Mouse (Mus musculus) midbrain, embryonic 16.5 days (tissue): Measurements from ENCODE around the gene Fat3. TPM values are rescaled to one million over a fixed set of nuclear protein-coding genes. Genes with fewer than 3 reads are reported as not detected.
A peak's percentile ranks its signal among the peaks of the same experiment; 100 is the strongest.

Experiments used
- ATAC-seq: fragments of 200-750 bp; cut with Nextera tagmentation; 2 replicates; pipeline ENCODE4 v1.8.0; 2017; ENCODE audit warnings: moderate TSS enrichment
- H3K27ac ChIP-seq: fragments of 300-500 bp; sonication (generic); 2 replicates; pipeline ENCODE4 v1.5.1; 2014; ENCODE audit warnings: mild to moderate bottlenecking, low read length, mixed read lengths
- H3K27me3 ChIP-seq: fragments of 300-500 bp; sonication (generic); 2 replicates; pipeline ENCODE4 v1.6.1; 2014; ENCODE audit warnings: low read depth, low read length, mixed read lengths; ENCODE audit not compliant: control insufficient read depth, insufficient read depth
- H3K36me3 ChIP-seq: fragments of 300-500 bp; sonication (generic); 2 replicates; pipeline ENCODE4 v1.6.1; 2014; ENCODE audit warnings: mild to moderate bottlenecking, low read length, moderate library complexity, mixed read lengths; ENCODE audit not compliant: control insufficient read depth, insufficient read depth
- H3K4me1 ChIP-seq: fragments of 300-500 bp; sonication (generic); 2 replicates; pipeline ENCODE4 v1.6.1; 2014; ENCODE audit warnings: mild to moderate bottlenecking, low read length, mixed read lengths; ENCODE audit not compliant: control insufficient read depth, insufficient read depth
- H3K4me2 ChIP-seq: fragments of 300-500 bp; sonication (generic); 2 replicates; pipeline ENCODE4 v1.6.1; 2014; ENCODE audit warnings: mild to moderate bottlenecking, low read length, mixed read lengths
- H3K4me3 ChIP-seq: fragments of 300-500 bp; sonication (generic); 2 replicates; pipeline ENCODE4 v1.5.1; 2014; ENCODE audit warnings: low read depth, mild to moderate bottlenecking, low read length, moderate library complexity, mixed read lengths
- H3K9ac ChIP-seq: fragments of 300-500 bp; sonication (generic); 2 replicates; pipeline ENCODE4 v1.6.1; 2014; ENCODE audit warnings: low read depth, low read length, mixed read lengths
- H3K9me3 ChIP-seq: fragments of 300-500 bp; sonication (generic); replicated peaks from 2 replicates; pipeline ENCODE4 v1.6.1; 2014; ENCODE audit warnings: mild to moderate bottlenecking, low read length, mixed read lengths; ENCODE audit not compliant: control insufficient read depth, poor library complexity, severe bottlenecking
- WGBS: fragments of 180-500 bp; shearing (Covaris S2); extraction: QIAGEN DNeasy Blood & Tissue Kit; methylation state at CpG from one replicate; pipeline ENCODE4 v1.1.7; 2014; 5-methylcytosine and 5-hydroxymethylcytosine counted together
- polyA plus RNA-seq: library from polyadenylated mRNA; unstranded; fragments of >200 nt; fragmentation: Nextera tagmentation; extraction: Ambion mirVana; gene quantifications from 2 replicates; pipeline ENCODE4 v1.2.1, GENCODE M21; 2015

The Fat3 gene
- polyA plus RNA-seq, 1 experiment from 2014 or later: 13.4 TPM

DNA sequence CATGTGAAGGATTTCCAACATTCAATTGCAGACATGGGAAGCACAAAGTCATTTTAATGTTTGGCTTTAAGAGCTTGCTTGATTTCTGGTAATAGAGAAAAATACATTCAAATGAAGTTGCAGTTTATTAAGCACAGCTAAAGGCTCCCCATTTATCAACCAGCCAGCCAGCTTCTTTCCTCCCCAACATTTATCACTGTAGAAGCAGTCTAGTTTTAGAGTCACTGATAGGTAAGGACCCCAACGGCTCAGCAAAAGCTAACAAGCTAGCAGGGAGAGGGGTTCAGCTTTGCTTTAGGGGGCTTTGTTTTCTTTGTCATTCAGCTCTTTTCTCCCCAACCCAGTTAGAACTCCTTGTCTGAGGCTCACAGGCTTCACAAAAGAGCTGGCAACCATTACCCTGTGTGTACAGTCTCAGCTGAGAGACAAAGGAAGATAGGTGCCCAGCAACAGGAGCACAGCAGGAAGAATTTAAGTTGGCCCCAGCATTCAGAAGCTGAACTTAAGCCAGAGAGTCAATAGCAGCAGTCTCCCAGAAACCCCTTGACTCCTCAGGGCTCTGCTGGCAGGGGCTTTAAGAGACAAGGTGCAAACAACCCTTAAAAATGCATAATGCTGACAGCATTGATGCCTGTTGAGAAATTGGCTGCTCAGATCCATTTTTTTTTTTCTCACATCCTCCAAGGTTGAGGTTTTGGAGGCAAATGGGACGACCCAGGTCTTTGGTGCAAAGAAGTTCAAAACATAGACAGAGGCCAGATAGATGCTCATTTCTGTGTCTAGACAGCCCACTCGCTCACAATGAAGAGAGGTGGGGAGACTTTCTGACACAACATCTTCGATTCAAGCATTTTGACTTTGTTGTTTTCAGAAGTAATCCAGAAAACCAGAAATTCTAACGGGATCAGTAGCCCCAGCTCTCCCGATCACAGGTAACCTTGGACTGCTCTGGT, 102.1 kb downstream of the Fat3 start:
- Histone ChIP-seq H3K4me2 (no peak overlapping the region), H3K9ac (no peak overlapping the region), H3K27ac (peak overlapping the region; percentile 58), H3K27me3 (no peaks in the 10 kb centered on the region), H3K4me3 (no peak overlapping the region), H3K4me1 (peaks cover 9% of the 10 kb centered on the region), H3K9me3 (no peaks in the 10 kb centered on the region), H3K36me3 (no peaks in the 10 kb centered on the region)
- 20% methylated on average over 6 of the region's 6 CpGs for WGBS
- peak; percentile 87 for ATAC-seq

- Histone ChIP-seq H3K9ac (no peak overlapping the region), H3K4me3 (no peak overlapping the region), H3K36me3 (no peaks in the 10 kb centered on the region), H3K9me3 (no peaks in the 10 kb centered on the region), H3K4me1 (no peaks in the 10 kb centered on the region), H3K27ac (no peak overlapping the region), H3K4me2 (no peak overlapping the region), H3K27me3 (no peaks in the 10 kb centered on the region)
- WGBS: 80% methylated on average over 4 of the region's 4 CpGs
- ATAC-seq: no peak
Measured at GRCm38 (mm10) chr9:16389141-16389540, 111.9 kb downstream of the Fat3 start.

GRCm38 (mm10) chr9:16387527-16387926, 113.6 kb downstream of the Fat3 start:
- Histone ChIP-seq H3K4me2 (no peak overlapping the region), H3K9ac (no peak overlapping the region), H3K27ac (no peak overlapping the region), H3K27me3 (no peaks in the 10 kb centered on the region), H3K4me1 (no peaks in the 10 kb centered on the region), H3K4me3 (no peak overlapping the region), H3K36me3 (no peaks in the 10 kb centered on the region), H3K9me3 (no peaks in the 10 kb centered on the region)
- no peak for ATAC-seq

- no peaks in the 10 kb centered on the region; the same call in 1 of the 2 replicates for H3K4me1 ChIP-seq
- H3K36me3 ChIP-seq: no peaks in the 10 kb centered on the region
- no peak overlapping the region for H3K4me3 ChIP-seq
- H3K4me2 ChIP-seq: no peak overlapping the region
- ATAC-seq: no peak
- no peaks in the 10 kb centered on the region for H3K27me3 ChIP-seq
- H3K27ac ChIP-seq: no peak overlapping the region
- H3K9ac ChIP-seq: no peak overlapping the region
- no peaks in the 10 kb centered on the region for H3K9me3 ChIP-seq
- WGBS: 81% methylated on average over 3 of the region's 3 CpGs
Measured at GRCm38 (mm10) chr9:16363713-16364112, 137.4 kb downstream of the Fat3 start.

GRCm38 (mm10) chr9:16361811-16362210, 139.3 kb downstream of the Fat3 start:
- H3K4me1 ChIP-seq: no peaks in the 10 kb centered on the region; the same call in 1 of the 2 replicates
- no peak overlapping the region for H3K27ac ChIP-seq
- H3K9ac ChIP-seq: no peak overlapping the region
- H3K36me3 ChIP-seq: no peaks in the 10 kb centered on the region
- no peaks in the 10 kb centered on the region for H3K27me3 ChIP-seq
- H3K9me3 ChIP-seq: no peaks in the 10 kb centered on the region
- WGBS: 13% methylated on average over 5 of the region's 5 CpGs
- H3K4me2 ChIP-seq: no peak overlapping the region
- ATAC-seq: no peak
- H3K4me3 ChIP-seq: no peak overlapping the region

DNA sequence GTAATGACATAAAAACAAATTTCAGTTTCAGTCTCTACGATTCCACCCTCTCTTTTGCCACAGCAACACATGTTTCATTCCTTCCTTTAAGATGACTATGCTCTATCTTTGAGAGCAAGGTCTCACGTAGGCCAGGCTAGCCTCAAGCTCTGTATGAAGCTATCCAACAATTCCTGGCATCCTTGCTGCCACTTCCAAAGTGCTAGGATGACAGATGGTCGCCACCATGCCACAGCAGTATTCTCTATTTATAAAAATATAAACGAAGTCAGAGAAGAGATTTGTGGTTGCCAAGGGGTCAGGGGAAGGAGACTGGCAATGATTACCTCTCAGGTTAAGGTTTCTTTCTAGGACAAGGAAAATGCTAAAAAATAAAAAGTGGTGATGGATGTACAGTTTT, 144.4 kb downstream of the Fat3 start:
- H3K36me3 ChIP-seq: no peaks in the 10 kb centered on the region
- H3K4me2 ChIP-seq: no peak overlapping the region
- no peak overlapping the region for H3K4me3 ChIP-seq
- 84% methylated on average over 4 of the region's 4 CpGs for WGBS
- H3K27ac ChIP-seq: no peak overlapping the region
- H3K9ac ChIP-seq: no peak overlapping the region
- peaks cover 17% of the 10 kb centered on the region for H3K4me1 ChIP-seq
- no peak for ATAC-seq
- no peaks in the 10 kb centered on the region for H3K9me3 ChIP-seq
- no peaks in the 10 kb centered on the region for H3K27me3 ChIP-seq

GRCm38 (mm10) chr9:16354906-16355305, 146.2 kb downstream of the Fat3 start:
- 26% methylated on average over 1 of the region's 1 CpGs for WGBS
- no peak for ATAC-seq

DNA sequence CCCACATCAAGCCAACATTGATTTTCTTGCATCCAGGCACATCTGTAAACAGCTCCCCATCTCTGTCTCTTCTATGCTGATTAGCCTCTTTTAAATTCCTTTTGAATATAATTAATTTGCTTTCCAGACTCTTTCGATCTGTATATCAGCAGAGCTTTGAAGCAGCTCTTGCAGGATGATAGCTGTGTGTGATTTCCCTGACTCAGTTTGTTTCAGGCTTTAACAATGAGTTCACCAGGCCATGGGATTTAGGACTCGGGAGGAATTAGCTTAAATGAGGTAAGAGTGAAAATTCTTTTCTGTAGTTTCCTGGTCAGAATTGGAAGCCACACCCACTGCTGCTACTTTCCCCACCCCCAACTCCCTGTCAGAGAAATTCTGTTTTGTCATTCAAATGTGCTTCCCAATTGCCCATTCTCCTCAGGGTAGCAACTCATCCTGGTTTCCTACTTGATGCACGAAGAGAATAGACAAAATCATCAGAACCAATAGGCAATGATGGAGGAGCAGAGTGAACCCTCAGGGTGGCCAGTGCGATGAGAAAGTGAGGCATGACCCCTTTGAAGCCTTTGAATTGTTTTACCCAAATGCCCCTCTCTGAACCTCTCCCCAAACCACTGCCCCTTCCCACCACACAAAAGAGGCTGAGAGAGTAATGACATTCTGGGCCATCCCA, 147.9 kb downstream of the Fat3 start:
- H3K4me2 ChIP-seq: peak overlapping the region; percentile 33
- 5% methylated on average over 4 of the region's 4 CpGs for WGBS

More at GRCm38 (mm10) chr9:16354906-16355305, 146.2 kb downstream of the Fat3 start:
- Histone ChIP-seq H3K4me1 (peaks cover 19% of the 10 kb centered on the region), H3K4me3 (no peak overlapping the region), H3K36me3 (no peaks in the 10 kb centered on the region), H3K27ac (no peak overlapping the region), H3K4me2 (no peak overlapping the region), H3K9me3 (no peaks in the 10 kb centered on the region), H3K9ac (no peak overlapping the region), H3K27me3 (no peaks in the 10 kb centered on the region)

DNA sequence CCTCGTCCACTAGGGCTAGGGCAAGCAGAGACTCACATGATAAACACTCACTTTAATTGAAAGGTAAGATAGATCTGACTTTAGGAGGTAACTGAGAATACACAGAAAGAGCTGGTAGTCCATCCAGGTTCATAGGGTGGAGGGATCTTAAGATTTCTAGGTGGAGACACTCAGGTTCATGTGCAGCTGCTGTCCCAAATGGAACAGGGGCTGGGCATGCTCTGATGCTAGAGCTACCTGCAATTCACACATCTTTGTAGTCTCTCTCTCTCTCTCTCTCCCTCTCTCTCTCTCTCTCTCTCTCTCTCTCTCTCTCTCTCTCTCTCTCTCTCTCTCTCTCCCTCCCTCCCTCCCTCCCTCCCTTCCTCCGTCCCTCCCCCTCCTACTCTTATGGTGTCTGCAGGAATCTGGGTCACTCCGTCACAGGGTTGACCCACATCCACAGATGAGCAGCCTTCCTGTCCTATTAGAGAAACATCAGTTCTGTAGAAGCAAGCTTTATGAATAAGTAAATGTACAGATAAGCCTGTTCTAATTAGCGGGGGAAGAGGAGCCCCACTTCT, 148.5 kb downstream of the Fat3 start:
- H3K9ac ChIP-seq: no peak overlapping the region
- peaks cover 19% of the 10 kb centered on the region for H3K4me1 ChIP-seq
- 36% methylated on average over 3 of the region's 4 CpGs for WGBS
- no peaks in the 10 kb centered on the region for H3K36me3 ChIP-seq
- H3K4me2 ChIP-seq: peak overlapping the region; percentile 33
- no peaks in the 10 kb centered on the region for H3K9me3 ChIP-seq
- H3K4me3 ChIP-seq: no peak overlapping the region
- no peaks in the 10 kb centered on the region for H3K27me3 ChIP-seq
- ATAC-seq: peak; percentile 88
- H3K27ac ChIP-seq: peak overlapping the region; percentile 59

More for the DNA sequence above, 147.9 kb downstream of the Fat3 start:
- no peak overlapping the region for H3K9ac ChIP-seq
- no peaks in the 10 kb centered on the region for H3K27me3 ChIP-seq
- no peak overlapping the region for H3K4me3 ChIP-seq
- no peaks in the 10 kb centered on the region for H3K9me3 ChIP-seq
- peaks cover 19% of the 10 kb centered on the region for H3K4me1 ChIP-seq
- H3K27ac ChIP-seq: peak overlapping the region; percentile 56
- peak; percentile 74 for ATAC-seq
- no peaks in the 10 kb centered on the region for H3K36me3 ChIP-seq
